17 mouse cellular contexts compared by ENCODE assay signal in genomic region chr14:45382912-45383311, GRCm38 (mm10). TPM values are rescaled to one million over a fixed set of nuclear protein-coding genes. Genes with fewer than 3 reads are reported as not detected.
DNase-seq lines count a peak whose midpoint lies in the region; ATAC-seq and TF ChIP-seq lines count a peak whose summit lies in the region.
"Had no signal": no experiment of that assay in that cellular context is flagged by ENCODE, and none has a peak within 500 bp of the region (broad histone marks: within the 10 kb centered on the region; RNA-seq: fewer than 3 reads in every experiment).

No protein-coding gene starts in this region.

- H3K4me1 ChIP-seq in liver, postnatal 0 days (ENCODE audit: insufficient read depth) = peaks cover 4% of the 10 kb centered on the region; the same call in 1 of the 2 replicates
- H3K4me1 ChIP-seq in heart, embryonic 10.5 days = peaks cover 10% of the 10 kb centered on the region

- H3K27ac ChIP-seq in layer of hippocampus, adult 2 months = no peak overlapping the region
- no peak overlapping the region for H3K27ac ChIP-seq in liver, postnatal 0 days (ENCODE audit: low read depth)
- H3K27ac ChIP-seq in heart, embryonic 10.5 days = no peak overlapping the region
- H3K27ac ChIP-seq: forebrain, embryonic 15.5 days; hindbrain, embryonic 10.5 days; liver, embryonic 13.5 days; neural tube, embryonic 15.5 days had no signal

- no peak overlapping the region for H3K9ac ChIP-seq in liver, postnatal 0 days (replicated peaks)
- H3K9ac ChIP-seq: forebrain, embryonic 15.5 days; liver, embryonic 13.5 days; neural tube, embryonic 15.5 days had no signal

- no peak for ATAC-seq in liver, postnatal 0 days
- ATAC-seq: forebrain, embryonic 15.5 days had no signal

- H3K4me3 ChIP-seq in layer of hippocampus, adult 2 months = no peak overlapping the region
- H3K4me3 ChIP-seq in liver, postnatal 0 days (ENCODE audit: low read depth, low read length) = no peak overlapping the region
- H3K4me3 ChIP-seq in heart, embryonic 10.5 days = no peak overlapping the region
- H3K4me3 ChIP-seq: forebrain, embryonic 15.5 days; hindbrain, embryonic 10.5 days; liver, embryonic 13.5 days; neural tube, embryonic 15.5 days had no signal

- no peaks in the 10 kb centered on the region for H3K9me3 ChIP-seq in liver, postnatal 0 days (ENCODE audit: low read length)
- H3K9me3 ChIP-seq in heart, embryonic 10.5 days = no peaks in the 10 kb centered on the region
- H3K9me3 ChIP-seq: forebrain, embryonic 15.5 days; hindbrain, embryonic 10.5 days; liver, embryonic 13.5 days; neural tube, embryonic 15.5 days had no signal

- no peak overlapping the region for H3K4me2 ChIP-seq in liver, postnatal 0 days (ENCODE audit: low read depth, low read length)
- H3K4me2 ChIP-seq: forebrain, embryonic 15.5 days; liver, embryonic 13.5 days; midbrain, embryonic 11.5 days; neural tube, embryonic 15.5 days had no signal

- TF ChIP-seq CTCF in layer of hippocampus, adult 2 months (conservative IDR thresholded peaks at IDR 0.05) = peak; percentile 72
- TF ChIP-seq CTCF in liver, postnatal 0 days (IDR thresholded peaks at IDR 0.05; ENCODE audit: low read depth) = peak; percentile 51

- WGBS in liver, postnatal 0 days (ENCODE audit: insufficient replicate concordance) = 81% methylated on average over 4 of the region's 4 CpGs
- 82% methylated on average over 4 of the region's 4 CpGs for WGBS in heart, embryonic 10.5 days

- TF ChIP-seq EP300 in liver, postnatal 0 days (IDR thresholded peaks at IDR 0.05; ENCODE audit: low read depth) = no peak

- no peak for DNase-seq in layer of hippocampus, adult 2 months (ENCODE audit: low spot score in 2 of 2)
- DNase-seq in layer of hippocampus, adult 11-12 months (ENCODE audit: low spot score) = no peak
- peak; percentile 4 to 22 for DNase-seq in B cell, adult 2 months
- DNase-seq in ES-CJ7 (ENCODE audit: low read depth, low spot score) = peak; percentile 36
- no peak for DNase-seq in liver, postnatal 0 days
- no peak for DNase-seq in MN1 (ENCODE audit: low spot score)
- DNase-seq in embryo, embryonic 10.5 days (ENCODE audit: low spot score) = no peak
- no peak for DNase-seq in heart, embryonic 10.5 days (ENCODE audit: low spot score)
- DNase-seq: cerebellum, postnatal 10 days; heart, adult 18-20 months; kidney, adult 9 months; liver, embryonic 13.5 days; right cerebral cortex, postnatal 25 days had no signal

- no peaks in the 10 kb centered on the region for H3K27me3 ChIP-seq in liver, postnatal 0 days (ENCODE audit: insufficient read depth, low read length)
- no peaks in the 10 kb centered on the region for H3K27me3 ChIP-seq in heart, embryonic 10.5 days (ENCODE audit: insufficient read depth, poor library complexity, severe bottlenecking)
- H3K27me3 ChIP-seq: forebrain, embryonic 15.5 days; liver, embryonic 13.5 days; neural tube, embryonic 15.5 days had no signal

- peaks cover 18% of the 10 kb centered on the region for H3K36me3 ChIP-seq in liver, postnatal 0 days (replicated peaks; ENCODE audit: insufficient read depth, low read length)
- H3K36me3 ChIP-seq in heart, embryonic 10.5 days = peaks cover 48% of the 10 kb centered on the region

RNA-seq across cellular contexts. Expression of gene Gnpnat1, which starts 21.8 kb away (rescaled TPM):
- 10 to 100 TPM; 18.4 to 19.3 TPM for total RNA-seq in layer of hippocampus, adult 2 months (2021)
- polyA plus RNA-seq in liver, postnatal 0 days (2015; fragmentation: Nextera tagmentation; extraction: Ambion mirVana) = 64.4 and 86.3 TPM in 2 replicates
- 34.9 and 54.4 TPM in 2 replicates for polyA plus RNA-seq in heart, embryonic 10.5 days (2016; fragmentation: Nextera tagmentation; extraction: Ambion mirVana)

RNA-seq across cellular contexts. Expression of gene Styx, which starts 32.0 kb away (rescaled TPM):
- 10 to 100 TPM; 14.7 to 16.7 TPM for total RNA-seq in layer of hippocampus, adult 2 months (2021)
- polyA plus RNA-seq in liver, postnatal 0 days (2015; fragmentation: Nextera tagmentation; extraction: Ambion mirVana) = 18.1 and 21.8 TPM in 2 replicates
- polyA plus RNA-seq in heart, embryonic 10.5 days (2016; fragmentation: Nextera tagmentation; extraction: Ambion mirVana) = 45.3 and 49.6 TPM in 2 replicates

RNA-seq across cellular contexts. Expression of gene Psmc6, which starts 53.3 kb away (rescaled TPM):
- 10 to 100 TPM; 98.8 to 99.6 TPM for total RNA-seq in layer of hippocampus, adult 2 months (2021)
- polyA plus RNA-seq in liver, postnatal 0 days (2015; fragmentation: Nextera tagmentation; extraction: Ambion mirVana) = 58.8 and 65.1 TPM in 2 replicates
- polyA plus RNA-seq in heart, embryonic 10.5 days (2016; fragmentation: Nextera tagmentation; extraction: Ambion mirVana) = 146 and 161 TPM in 2 replicates

Comparison
In these comparisons a context has a peak if more than half of its experiments do, and no peak if none do; other contexts are left out.
1. DNase-seq: peak in B cell, adult 2 months (2 of 2) and ES-CJ7 (single experiment); none in layer of hippocampus, adult 2 months (0 of 2), layer of hippocampus, adult 11-12 months (single experiment), liver, postnatal 0 days (single experiment), MN1 (single experiment), embryo, embryonic 10.5 days (single experiment) and heart, embryonic 10.5 days (single experiment).